Mouse (Mus musculus) cerebellum, adult 9-11 months (tissue): ENCODE measurements around the gene Snai1.

Source experiments
- DNase-seq: peaks from one replicate; pipeline ENCODE4 v3.0.0; 2022

The Snai1 gene

DNA sequence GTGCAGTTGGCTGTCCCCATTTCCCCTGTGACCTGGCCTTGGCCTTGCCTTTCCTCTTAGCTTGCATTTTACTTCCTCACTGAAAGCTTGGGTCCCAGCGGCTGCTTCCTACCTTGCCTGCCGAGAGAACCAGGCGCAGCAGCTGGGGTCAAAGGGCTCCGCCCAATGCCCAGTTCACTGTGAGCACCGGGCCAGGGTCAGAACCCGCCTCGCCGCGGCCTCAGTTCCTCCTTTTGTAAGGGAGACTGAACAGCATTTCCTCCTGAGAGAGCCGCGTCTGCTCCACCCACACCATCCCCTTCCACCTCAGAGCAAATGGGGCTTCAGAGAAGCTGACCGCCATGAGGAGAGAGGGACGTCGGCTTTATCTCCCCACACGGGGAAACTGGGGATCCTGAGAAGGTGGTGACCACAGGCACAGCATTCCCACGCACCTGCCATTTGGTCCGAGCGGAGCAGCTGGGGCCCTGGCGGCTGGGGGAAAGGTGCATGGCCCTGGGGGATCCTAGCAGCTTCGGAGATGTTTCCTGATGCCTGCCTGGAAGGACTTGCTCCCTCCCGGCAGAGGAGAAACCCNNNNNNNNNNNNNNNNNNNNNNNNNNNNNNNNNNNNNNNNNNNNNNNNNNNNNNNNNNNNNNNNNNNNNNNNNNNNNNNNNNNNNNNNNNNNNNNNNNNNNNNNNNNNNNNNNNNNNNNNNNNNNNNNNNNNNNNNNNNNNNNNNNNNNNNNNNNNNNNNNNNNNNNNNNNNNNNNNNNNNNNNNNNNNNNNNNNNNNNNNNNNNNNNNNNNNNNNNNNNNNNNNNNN, 51.0 kb downstream of the Snai1 start:
- DNase-seq, result no peak
